Mouse (Mus musculus): ENCODE data around the gene Fbxo33. TPM values are rescaled to one million over a fixed set of nuclear protein-coding genes. Genes with fewer than 3 reads are reported as not detected.

Gene Fbxo33
- polyA plus RNA-seq, 1 experiment from 2014 or later = 6.4 TPM

- WGBS = 92% methylated on average over 2 of the region's 2 CpGs
- Histone ChIP-seq H3K9me3 (ENCODE audit: low read length) (no peaks in the 10 kb centered on the region; the same call in 1 of the 2 replicates), H3K27me3 (ENCODE audit: insufficient read depth, low read length) (no peaks in the 10 kb centered on the region), H3K4me2 (replicated peaks; ENCODE audit: low read depth, low read length) (no peak overlapping the region), H3K36me3 (ENCODE audit: insufficient read depth, low read length) (peaks cover 36% of the 10 kb centered on the region), H3K9ac (replicated peaks; ENCODE audit: low read length) (no peak overlapping the region), H3K27ac (ENCODE audit: low read length) (no peak overlapping the region), H3K4me3 (ENCODE audit: low read length) (no peak overlapping the region), H3K4me1 (ENCODE audit: insufficient read depth, low read length) (no peaks in the 10 kb centered on the region)
- ATAC-seq (ENCODE audit: low FRiP score, low TSS enrichment) = no peak
Observed at GRCm38 (mm10) chr12:59199361-59199760, 20.2 kb downstream of the Fbxo33 start.

GRCm38 (mm10) chr12:59198750-59199149 is 20.8 kb downstream of the Fbxo33 start:
- no peaks in the 10 kb centered on the region; the same call in 1 of the 2 replicates for H3K9me3 ChIP-seq (ENCODE audit: low read length)
- H3K36me3 ChIP-seq (ENCODE audit: insufficient read depth, low read length) = peaks cover 32% of the 10 kb centered on the region
- no peaks in the 10 kb centered on the region for H3K4me1 ChIP-seq (ENCODE audit: insufficient read depth, low read length)
- H3K9ac ChIP-seq (replicated peaks; ENCODE audit: low read length) = no peak overlapping the region
- H3K4me3 ChIP-seq (ENCODE audit: low read length) = no peak overlapping the region
- H3K4me2 ChIP-seq (replicated peaks; ENCODE audit: low read depth, low read length) = no peak overlapping the region
- no peak for ATAC-seq (ENCODE audit: low FRiP score, low TSS enrichment)
- 81% methylated on average over 4 of the region's 4 CpGs for WGBS
- no peak overlapping the region for H3K27ac ChIP-seq (ENCODE audit: low read length)
- no peaks in the 10 kb centered on the region for H3K27me3 ChIP-seq (ENCODE audit: insufficient read depth, low read length)

- Histone ChIP-seq H3K9ac (replicated peaks; ENCODE audit: low read length) (no peak overlapping the region), H3K27me3 (ENCODE audit: insufficient read depth, low read length) (no peaks in the 10 kb centered on the region), H3K9me3 (ENCODE audit: low read length) (no peaks in the 10 kb centered on the region; the same call in 1 of the 2 replicates), H3K4me2 (replicated peaks; ENCODE audit: low read depth, low read length) (no peak overlapping the region), H3K36me3 (ENCODE audit: insufficient read depth, low read length) (peaks cover 30% of the 10 kb centered on the region), H3K4me3 (ENCODE audit: low read length) (no peak overlapping the region), H3K4me1 (ENCODE audit: insufficient read depth, low read length) (no peaks in the 10 kb centered on the region), H3K27ac (ENCODE audit: low read length) (no peak overlapping the region)
- no peak for ATAC-seq (ENCODE audit: low FRiP score, low TSS enrichment)
- WGBS = 82% methylated on average over 4 of the region's 4 CpGs
Observed at GRCm38 (mm10) chr12:59195941-59196340, 23.6 kb downstream of the Fbxo33 start.

- Histone ChIP-seq H3K4me3 (ENCODE audit: low read length) (no peak overlapping the region), H3K4me2 (replicated peaks; ENCODE audit: low read depth, low read length) (no peak overlapping the region), H3K9ac (replicated peaks; ENCODE audit: low read length) (no peak overlapping the region), H3K27ac (ENCODE audit: low read length) (no peak overlapping the region), H3K4me1 (ENCODE audit: insufficient read depth, low read length) (no peaks in the 10 kb centered on the region), H3K36me3 (ENCODE audit: insufficient read depth, low read length) (peaks cover 29% of the 10 kb centered on the region), H3K9me3 (ENCODE audit: low read length) (no peaks in the 10 kb centered on the region; the same call in 1 of the 2 replicates), H3K27me3 (ENCODE audit: insufficient read depth, low read length) (no peaks in the 10 kb centered on the region)
- WGBS = 79% methylated on average over 4 of the region's 4 CpGs
- no peak for ATAC-seq (ENCODE audit: low FRiP score, low TSS enrichment)
Observed at GRCm38 (mm10) chr12:59195065-59195464, 24.5 kb downstream of the Fbxo33 start.

GRCm38 (mm10) chr12:59194341-59195003 is 25.1 kb downstream of the Fbxo33 start:
- H3K4me3 ChIP-seq (ENCODE audit: low read length) = no peak overlapping the region
- H3K4me2 ChIP-seq (replicated peaks; ENCODE audit: low read depth, low read length) = no peak overlapping the region
- no peaks in the 10 kb centered on the region for H3K4me1 ChIP-seq (ENCODE audit: insufficient read depth, low read length)
- WGBS = 80% methylated on average over 9 of the region's 9 CpGs
- H3K27ac ChIP-seq (ENCODE audit: low read length) = no peak overlapping the region
- H3K27me3 ChIP-seq (ENCODE audit: insufficient read depth, low read length) = no peaks in the 10 kb centered on the region
- no peak overlapping the region for H3K9ac ChIP-seq (replicated peaks; ENCODE audit: low read length)
- H3K36me3 ChIP-seq (ENCODE audit: insufficient read depth, low read length) = peaks cover 27% of the 10 kb centered on the region
- no peaks in the 10 kb centered on the region; the same call in 1 of the 2 replicates for H3K9me3 ChIP-seq (ENCODE audit: low read length)
- no peak for ATAC-seq (ENCODE audit: low FRiP score, low TSS enrichment)

GRCm38 (mm10) chr12:59193637-59194036 is 25.9 kb downstream of the Fbxo33 start:
- 79% methylated on average over 3 of the region's 3 CpGs for WGBS
- Histone ChIP-seq H3K27ac (ENCODE audit: low read length) (no peak overlapping the region), H3K36me3 (ENCODE audit: insufficient read depth, low read length) (peaks cover 29% of the 10 kb centered on the region), H3K27me3 (ENCODE audit: insufficient read depth, low read length) (no peaks in the 10 kb centered on the region), H3K9me3 (ENCODE audit: low read length) (no peaks in the 10 kb centered on the region; the same call in 1 of the 2 replicates), H3K4me1 (ENCODE audit: insufficient read depth, low read length) (no peaks in the 10 kb centered on the region), H3K4me2 (replicated peaks; ENCODE audit: low read depth, low read length) (no peak overlapping the region), H3K4me3 (ENCODE audit: low read length) (no peak overlapping the region), H3K9ac (replicated peaks; ENCODE audit: low read length) (no peak overlapping the region)
- ATAC-seq (ENCODE audit: low FRiP score, low TSS enrichment) = no peak

- Histone ChIP-seq H3K27ac (ENCODE audit: low read length) (no peak overlapping the region), H3K27me3 (ENCODE audit: insufficient read depth, low read length) (no peaks in the 10 kb centered on the region), H3K9ac (replicated peaks; ENCODE audit: low read length) (no peak overlapping the region), H3K9me3 (ENCODE audit: low read length) (no peaks in the 10 kb centered on the region), H3K4me1 (ENCODE audit: insufficient read depth, low read length) (no peaks in the 10 kb centered on the region), H3K4me2 (replicated peaks; ENCODE audit: low read depth, low read length) (no peak overlapping the region), H3K4me3 (ENCODE audit: low read length) (no peak overlapping the region), H3K36me3 (ENCODE audit: insufficient read depth, low read length) (peaks cover 58% of the 10 kb centered on the region)
- WGBS = 88% methylated on average over 12 of the region's 12 CpGs
- ATAC-seq (ENCODE audit: low FRiP score, low TSS enrichment) = no peak
Observed at GRCm38 (mm10) chr12:59188086-59188682, 31.3 kb downstream of the Fbxo33 start.

GRCm38 (mm10) chr12:59177814-59178213 is 41.7 kb downstream of the Fbxo33 start:
- Histone ChIP-seq H3K27ac (ENCODE audit: low read length) (no peak overlapping the region), H3K36me3 (ENCODE audit: insufficient read depth, low read length) (peaks cover 66% of the 10 kb centered on the region), H3K9me3 (ENCODE audit: low read length) (no peaks in the 10 kb centered on the region), H3K4me2 (replicated peaks; ENCODE audit: low read depth, low read length) (no peak overlapping the region), H3K9ac (replicated peaks; ENCODE audit: low read length) (no peak overlapping the region), H3K4me3 (ENCODE audit: low read length) (no peak overlapping the region), H3K27me3 (ENCODE audit: insufficient read depth, low read length) (no peaks in the 10 kb centered on the region), H3K4me1 (ENCODE audit: insufficient read depth, low read length) (no peaks in the 10 kb centered on the region)
- no peak for ATAC-seq (ENCODE audit: low FRiP score, low TSS enrichment)
- 94% methylated on average over 3 of the region's 3 CpGs for WGBS

GRCm38 (mm10) chr12:59169935-59170334 is 49.6 kb downstream of the Fbxo33 start:
- no peaks in the 10 kb centered on the region for H3K9me3 ChIP-seq (ENCODE audit: low read length)
- no peak overlapping the region for H3K4me3 ChIP-seq (ENCODE audit: low read length)
- no peak for ATAC-seq (ENCODE audit: low FRiP score, low TSS enrichment)
- H3K9ac ChIP-seq (replicated peaks; ENCODE audit: low read length) = no peak overlapping the region
- H3K4me2 ChIP-seq (replicated peaks; ENCODE audit: low read depth, low read length) = no peak overlapping the region
- WGBS = 89% methylated on average over 4 of the region's 4 CpGs
- H3K27me3 ChIP-seq (ENCODE audit: insufficient read depth, low read length) = no peaks in the 10 kb centered on the region
- peaks cover 34% of the 10 kb centered on the region for H3K36me3 ChIP-seq (ENCODE audit: insufficient read depth, low read length)
- no peak overlapping the region for H3K27ac ChIP-seq (ENCODE audit: low read length)
- no peaks in the 10 kb centered on the region for H3K4me1 ChIP-seq (ENCODE audit: insufficient read depth, low read length)

GRCm38 (mm10) chr12:59166557-59166956 is 53.0 kb downstream of the Fbxo33 start:
- Histone ChIP-seq H3K4me1 (ENCODE audit: insufficient read depth, low read length) (0 out of 2 replicates have a peak, but pooled peaks cover 5% of the 10 kb centered on the region), H3K9me3 (ENCODE audit: low read length) (no peaks in the 10 kb centered on the region), H3K27me3 (ENCODE audit: insufficient read depth, low read length) (no peaks in the 10 kb centered on the region), H3K9ac (replicated peaks; ENCODE audit: low read length) (no peak overlapping the region), H3K4me3 (ENCODE audit: low read length) (no peak overlapping the region), H3K4me2 (replicated peaks; ENCODE audit: low read depth, low read length) (no peak overlapping the region), H3K36me3 (ENCODE audit: insufficient read depth, low read length) (peaks cover 44% of the 10 kb centered on the region), H3K27ac (ENCODE audit: low read length) (no peak overlapping the region)
- ATAC-seq (ENCODE audit: low FRiP score, low TSS enrichment) = no peak
- WGBS = 89% methylated on average over 4 of the region's 4 CpGs
